Mouse (Mus musculus): ENCODE data around the gene Gm49333. TPM values are rescaled to one million over a fixed set of nuclear protein-coding genes. Genes with fewer than 3 reads are reported as not detected.

Gm49333 gene
- polyA plus RNA-seq, 1 experiment, result 0.17 TPM

- no peak for TF ChIP-seq CTCF (IDR thresholded peaks at IDR 0.05; ENCODE audit: insufficient read depth, low read length)
- no peak for TF ChIP-seq POLR2A (IDR thresholded peaks at IDR 0.05; ENCODE audit: borderline replicate concordance, extremely low read depth, low read depth, low read length)
- 44% methylated on average over 8 of the region's 8 CpGs for WGBS
- DNase-seq, result no peak
- Histone ChIP-seq H3K4me1 (ENCODE audit: control insufficient read depth, insufficient read depth, low read length) (peaks cover 3% of the 10 kb centered on the region), H3K4me3 (replicated peaks; ENCODE audit: extremely low read depth, low read depth, low read length) (no peak overlapping the region)
These were observed 83.4 kb downstream of the Gm49333 start for GRCm38 (mm10) chr16:20694781-20695180.

Other genes starting within 250 kb of the Gm49333 start
- 108 and 148 TPM in 2 replicates for gene Abcc5, start 185.2 kb upstream of the Gm49333 start, polyA plus RNA-seq (2012; rRNA removed)
- 20.9 and 24.7 TPM in 2 replicates for gene Eif2b5, start 112.8 kb upstream of the Gm49333 start, polyA plus RNA-seq (2012; rRNA removed)
- 35.9 and 44.0 TPM in 2 replicates for gene Dvl3, start 94.6 kb upstream of the Gm49333 start, polyA plus RNA-seq (2012; rRNA removed)
- 339 and 440 TPM in 2 replicates for gene Ap2m1, start 76.1 kb upstream of the Gm49333 start, polyA plus RNA-seq (2012; rRNA removed)
- gene Abcf3, start 63.0 kb upstream of the Gm49333 start, polyA plus RNA-seq (2012; rRNA removed), result 32.0 and 50.5 TPM in 2 replicates
- 0.10 and 0.34 TPM in 2 replicates for gene Vwa5b2, start 22.1 kb upstream of the Gm49333 start, polyA plus RNA-seq (2012; rRNA removed)
- 7.6 and 8.3 TPM in 2 replicates for gene Eef1akmt4, start within 50 bp of the Gm49333 start, polyA plus RNA-seq (2012; rRNA removed)
- 18.0 and 23.7 TPM in 2 replicates for gene Alg3, start 125 bp downstream of the Gm49333 start, polyA plus RNA-seq (2012; rRNA removed)
- gene Camk2n2, start 9.7 kb downstream of the Gm49333 start, polyA plus RNA-seq (2012; rRNA removed), result 3.4 and 4.0 TPM in 2 replicates
- 0.37 and 0.64 TPM in 2 replicates for gene Ece2, start 18.2 kb downstream of the Gm49333 start, polyA plus RNA-seq (2012; rRNA removed)
- gene Psmd2, start 40.0 kb downstream of the Gm49333 start, polyA plus RNA-seq (2012; rRNA removed), result 56.0 and 90.0 TPM in 2 replicates
- 341 and 342 TPM in 2 replicates for gene Eif4g1, start 56.7 kb downstream of the Gm49333 start, polyA plus RNA-seq (2012; rRNA removed)
- gene Fam131a, start 81.6 kb downstream of the Gm49333 start, polyA plus RNA-seq (2012; rRNA removed), result 17.3 and 19.2 TPM in 2 replicates
- 8.3 and 12.0 TPM in 2 replicates for gene Polr2h, start 106.1 kb downstream of the Gm49333 start, polyA plus RNA-seq (2012; rRNA removed)
- 8.1 and 9.5 TPM in 2 replicates for gene Clcn2, start 106.1 kb downstream of the Gm49333 start, polyA plus RNA-seq (2012; rRNA removed)
- gene Chrd, start 121.5 kb downstream of the Gm49333 start, polyA plus RNA-seq (2012; rRNA removed), result 4.4 and 5.8 TPM in 2 replicates
- gene Thpo, start 122.9 kb downstream of the Gm49333 start, polyA plus RNA-seq (2012; rRNA removed), result 1.1 and 1.6 TPM in 2 replicates

Measured in lung, adult 2 months (tissue).